Mouse (Mus musculus) neural tube, embryonic 13.5 days (tissue): ENCODE results near the gene Arl14. TPM values are rescaled to one million over a fixed set of nuclear protein-coding genes. Genes with fewer than 3 reads are reported as not detected.
A peak's percentile ranks its signal among the peaks of the same experiment; 100 is the strongest.

Experiments used
- ATAC-seq: fragments of 200-750 bp; cut with Nextera tagmentation; 2 replicates; pipeline ENCODE4 v1.8.0; 2017; ENCODE audit warnings: low read depth, mild to moderate bottlenecking, moderate TSS enrichment, moderate library complexity
- H3K27ac ChIP-seq: fragments of 300-500 bp; sonication (generic); replicated peaks from 2 replicates; pipeline ENCODE4 v1.5.1; 2015; ENCODE audit warnings: moderate library complexity, mild to moderate bottlenecking, inconsistent platforms
- H3K27me3 ChIP-seq: fragments of 300-500 bp; sonication (generic); 2 replicates; pipeline ENCODE4 v1.6.1; 2015; ENCODE audit warnings: mild to moderate bottlenecking, inconsistent platforms
- H3K36me3 ChIP-seq: fragments of 300-500 bp; sonication (generic); 2 replicates; pipeline ENCODE4 v1.6.1; 2015; ENCODE audit warnings: mild to moderate bottlenecking, inconsistent platforms
- H3K4me1 ChIP-seq: fragments of 300-500 bp; sonication (generic); replicated peaks from 2 replicates; pipeline ENCODE4 v1.6.1; 2015; ENCODE audit warnings: inconsistent platforms
- H3K4me2 ChIP-seq: fragments of 300-500 bp; sonication (generic); 2 replicates; pipeline ENCODE4 v1.6.1; 2015; ENCODE audit warnings: inconsistent platforms, mild to moderate bottlenecking, moderate library complexity
- H3K4me3 ChIP-seq: fragments of 300-500 bp; sonication (generic); 2 replicates; pipeline ENCODE4 v1.5.1; 2015; ENCODE audit warnings: mild to moderate bottlenecking, inconsistent platforms
- H3K9ac ChIP-seq: fragments of 300-500 bp; sonication (generic); 2 replicates; pipeline ENCODE4 v1.6.1; 2015; ENCODE audit warnings: moderate library complexity, mild to moderate bottlenecking, inconsistent platforms
- H3K9me3 ChIP-seq: fragments of 300-500 bp; sonication (generic); 2 replicates; pipeline ENCODE4 v1.6.1; 2016; ENCODE audit warnings: inconsistent platforms
- WGBS: fragments of 180-500 bp; shearing (Covaris S2); methylation state at CpG from one replicate; pipeline ENCODE4 v1.1.7; 2015; 5-methylcytosine and 5-hydroxymethylcytosine counted together
- polyA plus RNA-seq: library from polyadenylated mRNA; unstranded; fragments of >200 nt; fragmentation: Nextera tagmentation; extraction: Ambion mirVana; gene quantifications from 2 replicates; pipeline ENCODE4 v1.2.1, GENCODE M21; 2015

The Arl14 gene
- polyA plus RNA-seq, result not detected in 2 replicates

GRCm38 (mm10) chr3:69221806-69222501 is at the start of gene Arl14:
TSS of gene Arl14 (plus strand) at chr3:69222419.
- no peak for ATAC-seq
- H3K4me2 ChIP-seq, result no peak within 1 kb of the TSS
- no peaks in the 10 kb centered on the region for H3K36me3 ChIP-seq
- peaks cover 5% of the 10 kb centered on the region; the same call in 1 of the 2 replicates for H3K9me3 ChIP-seq
- no peak within 1 kb of the TSS for H3K4me3 ChIP-seq
- no peak within 1 kb of the TSS for H3K9ac ChIP-seq
- H3K27ac ChIP-seq, result no peak within 1 kb of the TSS
- 85% methylated on average over 8 of the region's 8 CpGs for WGBS
- no peaks in the 10 kb centered on the region for H3K4me1 ChIP-seq
- no peaks in the 10 kb centered on the region for H3K27me3 ChIP-seq

GRCm38 (mm10) chr3:69175229-69175628 is 47.0 kb upstream of the Arl14 start:
- Histone ChIP-seq H3K27me3 (no peaks in the 10 kb centered on the region), H3K9ac (no peak overlapping the region), H3K4me3 (no peak overlapping the region), H3K4me1 (peaks cover 10% of the 10 kb centered on the region; the same call in 1 of the 2 replicates), H3K4me2 (no peak overlapping the region), H3K36me3 (no peaks in the 10 kb centered on the region), H3K9me3 (no peaks in the 10 kb centered on the region), H3K27ac (no peak overlapping the region)
- ATAC-seq, result no peak
- 5% methylated on average over 1 of the region's 1 CpGs for WGBS

GRCm38 (mm10) chr3:69177168-69177797 is 44.9 kb upstream of the Arl14 start:
- Histone ChIP-seq H3K27ac (no peak overlapping the region), H3K9me3 (no peaks in the 10 kb centered on the region), H3K9ac (no peak overlapping the region), H3K4me1 (peaks cover 10% of the 10 kb centered on the region; the same call in 1 of the 2 replicates), H3K27me3 (no peaks in the 10 kb centered on the region), H3K4me3 (no peak overlapping the region), H3K36me3 (no peaks in the 10 kb centered on the region), H3K4me2 (no peak overlapping the region)
- 58% methylated on average over 15 of the region's 15 CpGs for WGBS
- ATAC-seq, result no peak

GRCm38 (mm10) chr3:69177914-69178313 is 44.3 kb upstream of the Arl14 start:
- Histone ChIP-seq H3K4me1 (peaks cover 10% of the 10 kb centered on the region; the same call in 1 of the 2 replicates), H3K27ac (no peak overlapping the region), H3K4me2 (no peak overlapping the region), H3K9me3 (no peaks in the 10 kb centered on the region), H3K27me3 (no peaks in the 10 kb centered on the region), H3K4me3 (no peak overlapping the region), H3K9ac (no peak overlapping the region), H3K36me3 (no peaks in the 10 kb centered on the region)
- peak; percentile 32; the same call in 1 of the 2 replicates for ATAC-seq

GRCm38 (mm10) chr3:69178365-69179004 is 43.7 kb upstream of the Arl14 start:
- Histone ChIP-seq H3K4me3 (no peak overlapping the region), H3K36me3 (no peaks in the 10 kb centered on the region), H3K4me1 (peaks cover 10% of the 10 kb centered on the region; the same call in 1 of the 2 replicates), H3K27ac (no peak overlapping the region), H3K9ac (no peak overlapping the region), H3K4me2 (no peak overlapping the region; the same call in 1 of the 2 replicates), H3K9me3 (no peaks in the 10 kb centered on the region), H3K27me3 (no peaks in the 10 kb centered on the region)
- 41% methylated on average over 14 of the region's 14 CpGs for WGBS
- ATAC-seq, result peak; percentile 69; the same call in 1 of the 2 replicates

GRCm38 (mm10) chr3:69181531-69181930 is 40.7 kb upstream of the Arl14 start:
- H3K9me3 ChIP-seq, result no peaks in the 10 kb centered on the region
- no peak overlapping the region for H3K27ac ChIP-seq
- H3K36me3 ChIP-seq, result no peaks in the 10 kb centered on the region
- WGBS, result 91% methylated on average over 8 of the region's 8 CpGs
- no peak overlapping the region for H3K4me3 ChIP-seq
- no peak overlapping the region for H3K9ac ChIP-seq
- no peaks in the 10 kb centered on the region for H3K27me3 ChIP-seq
- H3K4me1 ChIP-seq, result peaks cover 10% of the 10 kb centered on the region; the same call in 1 of the 2 replicates
- ATAC-seq, result no peak
- H3K4me2 ChIP-seq, result no peak overlapping the region

- H3K36me3 ChIP-seq, result no peaks in the 10 kb centered on the region
- H3K9me3 ChIP-seq, result no peaks in the 10 kb centered on the region
- H3K4me1 ChIP-seq, result peaks cover 10% of the 10 kb centered on the region; the same call in 1 of the 2 replicates
- no peak overlapping the region for H3K9ac ChIP-seq
- H3K4me3 ChIP-seq, result no peak overlapping the region
- H3K27me3 ChIP-seq, result no peaks in the 10 kb centered on the region
- no peak for ATAC-seq
- H3K4me2 ChIP-seq, result no peak overlapping the region
- H3K27ac ChIP-seq, result no peak overlapping the region
These were observed 40.0 kb upstream of the Arl14 start for GRCm38 (mm10) chr3:69182225-69182624.

GRCm38 (mm10) chr3:69185244-69185643 is 37.0 kb upstream of the Arl14 start:
- WGBS, result 88% methylated on average over 7 of the region's 7 CpGs
- H3K36me3 ChIP-seq, result no peaks in the 10 kb centered on the region
- ATAC-seq, result no peak

GRCm38 (mm10) chr3:69186031-69186430 is 36.2 kb upstream of the Arl14 start:
- ATAC-seq, result no peak
- Histone ChIP-seq H3K9ac (no peak overlapping the region), H3K4me2 (no peak overlapping the region), H3K4me3 (no peak overlapping the region), H3K27ac (no peak overlapping the region), H3K9me3 (no peaks in the 10 kb centered on the region), H3K4me1 (no peaks in the 10 kb centered on the region), H3K27me3 (no peaks in the 10 kb centered on the region), H3K36me3 (no peaks in the 10 kb centered on the region)
- 83% methylated on average over 4 of the region's 4 CpGs for WGBS

More at GRCm38 (mm10) chr3:69185244-69185643, 37.0 kb upstream of the Arl14 start:
- Histone ChIP-seq H3K27ac (no peak overlapping the region), H3K27me3 (no peaks in the 10 kb centered on the region), H3K4me2 (no peak overlapping the region), H3K9ac (no peak overlapping the region), H3K4me3 (no peak overlapping the region), H3K9me3 (no peaks in the 10 kb centered on the region), H3K4me1 (no peaks in the 10 kb centered on the region)

- Histone ChIP-seq H3K4me1 (no peaks in the 10 kb centered on the region), H3K27me3 (no peaks in the 10 kb centered on the region), H3K4me3 (no peak overlapping the region), H3K27ac (no peak overlapping the region), H3K9ac (no peak overlapping the region), H3K36me3 (no peaks in the 10 kb centered on the region), H3K4me2 (no peak overlapping the region), H3K9me3 (no peaks in the 10 kb centered on the region)
- WGBS, result 75% methylated on average over 16 of the region's 16 CpGs
- no peak for ATAC-seq
These were observed 35.6 kb upstream of the Arl14 start for GRCm38 (mm10) chr3:69186643-69187042.

- Histone ChIP-seq H3K4me1 (no peaks in the 10 kb centered on the region), H3K4me3 (no peak overlapping the region), H3K4me2 (no peak overlapping the region), H3K27ac (no peak overlapping the region), H3K36me3 (no peaks in the 10 kb centered on the region), H3K27me3 (no peaks in the 10 kb centered on the region), H3K9ac (no peak overlapping the region), H3K9me3 (no peaks in the 10 kb centered on the region)
- 97% methylated on average over 3 of the region's 3 CpGs for WGBS
- no peak for ATAC-seq
These were observed 29.2 kb upstream of the Arl14 start for GRCm38 (mm10) chr3:69192995-69193394.

- Histone ChIP-seq H3K4me1 (no peaks in the 10 kb centered on the region), H3K27me3 (no peaks in the 10 kb centered on the region), H3K36me3 (no peaks in the 10 kb centered on the region), H3K9ac (no peak overlapping the region), H3K27ac (no peak overlapping the region), H3K4me2 (no peak overlapping the region), H3K4me3 (no peak overlapping the region), H3K9me3 (no peaks in the 10 kb centered on the region)
- no peak for ATAC-seq
- WGBS, result 65% methylated on average over 9 of the region's 9 CpGs
These were observed 27.7 kb upstream of the Arl14 start for GRCm38 (mm10) chr3:69194496-69194895.
